Mouse (Mus musculus) forebrain, embryonic 14.5 days (tissue): ENCODE data around the gene Xrcc3. TPM values are rescaled to one million over a fixed set of nuclear protein-coding genes. Genes with fewer than 3 reads are reported as not detected.

ENCODE experiments used
- ATAC-seq: fragments of 200-750 bp; cut with Nextera tagmentation; 2 replicates; pipeline ENCODE4 v1.8.0; 2017; ENCODE audit warnings: mild to moderate bottlenecking, moderate library complexity
- DNase-seq: peaks from one replicate; pipeline ENCODE4 v3.0.0-alpha.2; 2015; ENCODE audit warnings: low spot score
- H3K27ac ChIP-seq: fragments of 300-500 bp; sonication (generic); 2 replicates; pipeline ENCODE4 v1.5.1; 2014; ENCODE audit warnings: low read depth, mild to moderate bottlenecking, control low read depth, low read length, moderate library complexity
- H3K27me3 ChIP-seq: fragments of 300-500 bp; sonication (generic); replicated peaks from 2 replicates; pipeline ENCODE4 v1.6.1; 2014; ENCODE audit warnings: low read length, control low read depth, mixed read lengths; ENCODE audit not compliant: control insufficient read depth, insufficient read depth
- H3K36me3 ChIP-seq: fragments of 300-500 bp; sonication (generic); 2 replicates; pipeline ENCODE4 v1.6.1; 2014; ENCODE audit warnings: low read length, control low read depth; ENCODE audit not compliant: control insufficient read depth, insufficient read depth
- H3K4me1 ChIP-seq: fragments of 300-500 bp; sonication (generic); 2 replicates; pipeline ENCODE4 v1.6.1; 2014; ENCODE audit warnings: antibody characterized with exemption, low read length, control low read depth; ENCODE audit not compliant: control insufficient read depth, insufficient read depth
- H3K4me2 ChIP-seq: fragments of 300-500 bp; sonication (generic); 2 replicates; pipeline ENCODE4 v1.6.1; 2014; ENCODE audit warnings: mild to moderate bottlenecking, control low read depth, low read length
- H3K4me3 ChIP-seq: fragments of 300-500 bp; sonication (generic); 2 replicates; pipeline ENCODE4 v1.5.1; 2014; ENCODE audit warnings: low read depth, low read length, control low read depth
- H3K9ac ChIP-seq: fragments of 300-500 bp; sonication (generic); 2 replicates; pipeline ENCODE4 v1.6.1; 2014; ENCODE audit warnings: mild to moderate bottlenecking, low read length, control low read depth, moderate library complexity
- H3K9me3 ChIP-seq: fragments of 300-500 bp; sonication (generic); replicated peaks from 2 replicates; pipeline ENCODE4 v1.6.1; 2016; ENCODE audit warnings: low read length, control low read depth, mixed read lengths; ENCODE audit not compliant: control insufficient read depth
- WGBS: fragments of 180-500 bp; shearing (Covaris S2); extraction: QIAGEN DNeasy Blood & Tissue Kit; methylation state at CpG from one replicate; pipeline ENCODE4 v1.1.7; 2014; 5-methylcytosine and 5-hydroxymethylcytosine counted together
- polyA plus RNA-seq: library from polyadenylated mRNA; unstranded; fragments of >200 nt; fragmentation: Nextera tagmentation; extraction: Ambion mirVana; gene quantifications from 2 replicates; pipeline ENCODE4 v1.2.1, GENCODE M21; 2014

Gene Xrcc3
- polyA plus RNA-seq, 1 experiment from 2014 or later = 3.7 TPM

DNA sequence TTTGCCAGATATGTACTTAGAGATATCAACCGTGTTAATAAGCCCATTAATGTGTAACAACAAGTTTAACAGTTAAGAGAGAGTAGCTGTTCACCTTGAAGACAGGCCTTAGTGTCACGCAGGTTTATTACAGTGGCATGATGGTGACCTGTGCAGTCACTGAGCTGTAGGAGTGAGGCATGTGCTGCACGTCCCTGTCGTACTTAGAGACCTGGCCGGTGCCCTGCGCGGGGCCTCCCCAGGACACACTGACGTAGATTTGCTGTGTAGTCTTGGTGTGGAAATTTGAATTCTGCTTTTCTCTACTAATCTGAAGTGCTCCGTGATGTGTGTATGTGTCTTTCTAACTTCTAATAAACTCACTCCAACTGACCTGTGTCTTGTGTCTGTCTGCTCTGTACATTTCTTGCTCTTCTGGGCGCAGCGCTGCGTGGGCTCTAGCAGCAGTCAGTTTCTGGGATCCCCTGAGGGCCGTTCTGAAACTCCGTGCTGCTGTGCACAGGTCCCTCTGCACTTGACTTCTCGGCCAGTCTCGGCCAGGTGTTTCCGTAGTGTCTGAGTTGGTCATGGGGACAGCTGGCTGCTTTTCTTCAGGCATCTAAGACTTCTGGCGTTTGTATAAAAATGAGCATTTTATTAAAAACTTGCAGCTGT, 19.0 kb downstream of the Xrcc3 start:
- no peak for ATAC-seq
- DNase-seq = no peak
- 95% methylated on average over 18 of the region's 18 CpGs for WGBS
- H3K4me2 ChIP-seq = no peak overlapping the region
- H3K9ac ChIP-seq = no peak overlapping the region
- no peaks in the 10 kb centered on the region for H3K27me3 ChIP-seq
- no peaks in the 10 kb centered on the region for H3K9me3 ChIP-seq
- H3K4me1 ChIP-seq = peaks cover 3% of the 10 kb centered on the region; the same call in 1 of the 2 replicates
- no peak overlapping the region for H3K4me3 ChIP-seq
- H3K27ac ChIP-seq = no peak overlapping the region
- H3K36me3 ChIP-seq = peaks cover 94% of the 10 kb centered on the region

DNA sequence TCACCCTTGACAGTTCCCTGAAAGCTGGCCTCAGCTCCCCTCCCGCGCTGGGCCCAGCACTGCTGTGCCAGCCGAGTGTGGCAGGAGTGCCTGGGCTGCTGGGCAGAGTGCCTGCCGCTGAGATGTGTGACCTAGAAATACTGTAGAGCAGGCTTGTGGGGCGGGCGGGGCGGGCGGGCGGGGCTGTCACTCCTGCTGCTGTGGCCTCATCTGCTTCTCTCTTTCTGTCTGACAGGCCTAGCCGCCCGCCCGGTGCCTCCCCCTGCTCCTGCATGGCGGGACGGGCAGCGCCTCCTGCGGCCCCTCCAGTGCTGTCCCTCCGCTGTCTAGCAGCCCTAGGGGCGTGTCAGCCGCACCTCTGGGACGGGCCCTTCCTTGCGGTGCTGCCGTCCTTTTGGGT, 19.6 kb downstream of the Xrcc3 start:
- Histone ChIP-seq H3K4me3 (no peak overlapping the region), H3K27ac (no peak overlapping the region), H3K36me3 (peaks cover 96% of the 10 kb centered on the region), H3K9ac (no peak overlapping the region), H3K4me2 (no peak overlapping the region), H3K4me1 (peaks cover 3% of the 10 kb centered on the region; the same call in 1 of the 2 replicates), H3K27me3 (no peaks in the 10 kb centered on the region), H3K9me3 (no peaks in the 10 kb centered on the region)
- WGBS = 86% methylated on average over 22 of the region's 22 CpGs
- DNase-seq = no peak
- no peak for ATAC-seq

DNA sequence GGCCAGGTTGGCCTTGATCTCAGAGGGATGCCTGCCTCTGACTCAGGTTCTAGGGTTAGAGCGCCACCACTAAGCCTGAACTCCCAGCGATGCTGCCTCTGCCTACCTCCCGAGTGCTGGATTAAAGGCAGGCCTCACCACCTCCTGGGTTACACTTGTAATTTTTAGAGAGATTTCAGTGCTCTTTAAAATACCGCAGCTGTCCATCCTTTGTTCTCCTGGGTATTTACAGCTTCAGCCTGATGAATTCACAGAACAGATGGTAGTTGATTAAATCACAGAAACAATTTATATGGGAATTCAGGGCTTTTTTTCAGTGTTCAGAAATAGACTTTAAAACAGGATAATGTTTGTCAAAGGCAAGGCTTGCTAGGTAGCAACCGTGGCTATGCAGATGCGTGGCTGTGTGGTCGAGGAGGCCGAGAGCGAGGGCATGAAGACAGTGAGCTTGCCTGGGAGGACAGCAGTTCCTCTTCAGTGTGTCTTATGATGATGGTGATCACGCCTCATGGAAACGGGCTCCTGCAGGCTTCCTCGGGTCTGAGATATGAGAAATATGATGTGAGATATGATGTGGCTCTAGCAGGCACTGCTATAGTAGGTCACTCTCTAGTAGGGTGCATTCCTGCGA, 22.1 kb downstream of the Xrcc3 start:
- no peak overlapping the region for H3K9ac ChIP-seq
- H3K36me3 ChIP-seq = peaks cover 100% of the 10 kb centered on the region
- H3K4me3 ChIP-seq = no peak overlapping the region
- DNase-seq (peak; percentile 37), ATAC-seq (peak; percentile 29; the same call in 1 of the 2 replicates)
- no peaks in the 10 kb centered on the region for H3K9me3 ChIP-seq
- peaks cover 3% of the 10 kb centered on the region; the same call in 1 of the 2 replicates for H3K4me1 ChIP-seq
- H3K27me3 ChIP-seq = no peaks in the 10 kb centered on the region
- H3K27ac ChIP-seq = peak overlapping the region; percentile 76
- WGBS = 86% methylated on average over 13 of the region's 13 CpGs
- H3K4me2 ChIP-seq = no peak overlapping the region

DNA sequence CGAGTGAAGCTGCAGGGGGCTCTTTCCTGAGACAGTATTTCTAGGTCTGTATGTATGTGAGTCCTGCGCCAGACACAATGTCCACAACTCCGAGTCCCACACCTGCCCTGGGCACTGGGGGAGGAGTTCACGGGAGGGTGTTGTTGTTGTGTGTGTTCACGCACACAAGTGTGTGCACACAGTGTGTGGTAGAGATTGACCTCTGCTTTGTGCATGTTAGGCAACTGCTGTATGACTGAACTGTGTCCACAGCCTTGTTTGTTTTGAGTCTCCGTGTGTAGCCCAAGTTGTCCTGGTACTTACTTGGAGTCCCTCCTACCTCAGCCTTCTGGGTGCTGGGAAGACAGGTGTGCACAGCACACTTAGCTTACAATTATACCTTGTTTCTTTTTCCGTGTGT, 23.0 kb downstream of the Xrcc3 start:
- no peaks in the 10 kb centered on the region for H3K9me3 ChIP-seq
- 0 out of 2 replicates have a peak overlapping the region, but pooled peaks have one; percentile 76 for H3K27ac ChIP-seq
- ATAC-seq (no peak), DNase-seq (no peak)
- H3K9ac ChIP-seq = no peak overlapping the region
- H3K36me3 ChIP-seq = peaks cover 100% of the 10 kb centered on the region
- H3K4me3 ChIP-seq = no peak overlapping the region
- WGBS = 95% methylated on average over 7 of the region's 7 CpGs
- no peak overlapping the region for H3K4me2 ChIP-seq
- no peaks in the 10 kb centered on the region for H3K27me3 ChIP-seq
- H3K4me1 ChIP-seq = peaks cover 3% of the 10 kb centered on the region; the same call in 1 of the 2 replicates

DNA sequence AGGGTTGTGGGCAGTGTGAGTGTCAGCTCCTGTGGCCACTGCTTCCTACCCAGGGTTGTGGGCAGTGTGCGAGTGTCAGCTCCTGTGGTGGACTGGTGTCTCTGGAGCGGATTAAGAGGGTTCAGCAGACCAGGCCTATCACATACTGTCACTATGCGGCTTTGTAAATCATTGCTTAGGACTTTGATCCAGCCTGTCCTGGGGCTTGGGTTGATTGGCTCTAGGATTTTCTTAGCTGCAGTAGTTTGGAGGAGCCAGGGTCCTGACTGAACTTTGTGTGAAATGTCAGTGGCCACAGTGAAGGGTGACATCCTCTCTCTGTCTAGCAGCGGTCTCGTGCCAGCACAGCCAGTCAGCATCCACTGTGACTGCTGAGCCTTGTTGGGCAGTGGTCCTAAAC, 23.6 kb downstream of the Xrcc3 start:
- no peak for ATAC-seq
- Histone ChIP-seq H3K9me3 (no peaks in the 10 kb centered on the region), H3K9ac (no peak overlapping the region), H3K4me1 (peaks cover 3% of the 10 kb centered on the region; the same call in 1 of the 2 replicates), H3K36me3 (peaks cover 100% of the 10 kb centered on the region), H3K27me3 (no peaks in the 10 kb centered on the region), H3K4me2 (no peak overlapping the region), H3K27ac (no peak overlapping the region), H3K4me3 (no peak overlapping the region)
- no peak for DNase-seq
- WGBS = 91% methylated on average over 5 of the region's 5 CpGs

DNA sequence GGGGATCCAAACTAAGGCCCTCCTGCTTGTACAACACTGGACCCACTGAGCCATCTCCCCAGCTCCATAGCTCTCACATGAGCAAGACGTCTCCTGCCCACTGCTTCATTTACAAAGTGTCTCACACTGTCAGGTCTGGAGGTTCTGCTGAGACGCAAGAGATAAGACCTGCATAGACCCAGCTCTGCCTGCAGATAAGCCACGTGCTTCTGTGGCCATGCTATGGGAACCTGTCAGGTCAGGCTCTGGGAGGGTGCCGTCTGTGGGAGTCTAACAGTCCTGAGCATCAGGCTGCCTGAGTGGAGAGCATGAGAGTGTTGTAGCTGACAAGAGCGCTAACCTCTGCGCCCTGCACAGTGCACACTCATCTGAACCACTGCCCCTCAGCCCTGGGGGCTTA, 26.7 kb downstream of the Xrcc3 start:
- DNase-seq = no peak

DNA sequence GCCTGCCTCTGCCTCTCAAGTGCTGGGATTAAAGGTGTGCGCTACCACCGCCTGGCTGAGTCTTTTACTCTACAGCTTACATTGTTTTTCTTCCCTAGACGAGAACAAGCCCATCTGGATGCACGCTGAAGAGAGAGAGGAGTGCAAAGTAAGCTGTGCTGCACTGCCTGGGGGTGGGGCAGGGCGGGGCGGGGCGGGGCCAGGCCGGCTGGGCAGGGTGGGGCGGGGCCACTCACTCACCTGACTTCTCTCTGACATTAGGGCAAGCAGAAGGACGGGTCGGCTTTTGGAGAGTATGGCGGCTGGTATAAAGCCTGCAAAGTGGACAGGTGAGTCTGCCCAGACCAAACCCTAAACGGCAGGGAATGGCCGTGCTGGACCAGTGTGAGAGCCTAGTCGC, 28.5 kb downstream of the Xrcc3 start:
- Histone ChIP-seq H3K36me3 (peaks cover 92% of the 10 kb centered on the region), H3K4me1 (no peaks in the 10 kb centered on the region), H3K9ac (no peak overlapping the region), H3K9me3 (no peaks in the 10 kb centered on the region), H3K27me3 (no peaks in the 10 kb centered on the region), H3K27ac (no peak overlapping the region), H3K4me3 (no peak overlapping the region), H3K4me2 (no peak overlapping the region)
- no peak for ATAC-seq
- no peak for DNase-seq
- 77% methylated on average over 15 of the region's 15 CpGs for WGBS

More for the DNA sequence above, 26.7 kb downstream of the Xrcc3 start:
- Histone ChIP-seq H3K27me3 (no peaks in the 10 kb centered on the region), H3K36me3 (peaks cover 92% of the 10 kb centered on the region), H3K4me2 (no peak overlapping the region), H3K9me3 (no peaks in the 10 kb centered on the region), H3K27ac (no peak overlapping the region), H3K4me3 (no peak overlapping the region), H3K9ac (no peak overlapping the region), H3K4me1 (peaks cover 3% of the 10 kb centered on the region; the same call in 1 of the 2 replicates)
- ATAC-seq = no peak
- WGBS = 95% methylated on average over 6 of the region's 6 CpGs

DNA sequence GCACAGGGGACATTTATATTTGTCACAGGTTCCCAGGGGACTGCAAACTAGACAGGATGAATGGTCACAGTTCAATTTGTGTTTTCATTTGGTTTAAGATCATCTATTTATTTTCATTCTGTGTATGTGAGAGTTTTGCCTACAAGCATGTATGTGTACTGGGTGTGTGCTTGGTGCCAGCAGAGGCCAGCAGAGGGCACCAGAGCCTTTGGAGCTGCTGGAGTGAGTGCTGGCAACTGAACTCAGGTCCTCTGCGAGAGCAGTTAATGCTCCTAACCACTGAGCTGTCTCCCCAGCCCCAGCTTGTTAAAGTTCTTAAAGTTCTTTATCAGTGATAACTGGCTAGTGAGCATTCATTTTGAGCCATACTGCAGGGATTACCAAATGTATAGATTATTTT, 34.1 kb downstream of the Xrcc3 start:
- WGBS = 97% methylated on average over 1 of the region's 1 CpGs
- Histone ChIP-seq H3K36me3 (peaks cover 94% of the 10 kb centered on the region), H3K27ac (no peak overlapping the region), H3K4me1 (no peaks in the 10 kb centered on the region), H3K9me3 (no peaks in the 10 kb centered on the region), H3K4me2 (no peak overlapping the region), H3K4me3 (no peak overlapping the region), H3K27me3 (no peaks in the 10 kb centered on the region), H3K9ac (no peak overlapping the region)
- ATAC-seq (no peak), DNase-seq (no peak)

DNA sequence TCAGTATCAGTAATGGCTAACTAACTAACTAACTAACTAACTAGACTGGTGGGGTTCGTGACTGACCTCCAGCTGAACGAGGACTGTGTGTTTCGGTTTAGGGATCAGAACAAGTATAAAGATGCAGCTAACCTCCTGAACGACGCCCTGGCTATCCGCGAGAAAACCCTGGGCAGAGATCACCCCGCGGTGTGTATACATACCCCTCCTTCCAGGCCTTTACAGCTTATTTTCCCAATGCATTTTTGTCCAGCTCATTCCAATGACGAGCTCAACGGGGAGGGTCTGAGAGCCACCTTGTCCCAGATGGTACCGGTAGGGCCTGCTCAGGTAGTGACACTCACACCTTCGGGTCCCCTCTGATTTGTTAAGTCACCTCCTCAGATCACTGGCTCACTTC, 35.8 kb downstream of the Xrcc3 start:
- no peak overlapping the region for H3K4me2 ChIP-seq
- H3K27ac ChIP-seq = no peak overlapping the region
- peaks cover 98% of the 10 kb centered on the region for H3K36me3 ChIP-seq
- 91% methylated on average over 13 of the region's 13 CpGs for WGBS
- H3K9me3 ChIP-seq = no peaks in the 10 kb centered on the region
- H3K4me1 ChIP-seq = no peaks in the 10 kb centered on the region
- H3K9ac ChIP-seq = no peak overlapping the region
- DNase-seq = no peak
- no peak for ATAC-seq
- no peak overlapping the region for H3K4me3 ChIP-seq
- no peaks in the 10 kb centered on the region for H3K27me3 ChIP-seq
